ENCODE assay signal across 18 mouse cellular contexts in genomic region chr13:15742777-15743176, GRCm38 (mm10).
DNase-seq lines count a peak whose midpoint lies in the region; ATAC-seq and TF ChIP-seq lines count a peak whose summit lies in the region.
"Had no signal": no experiment of that assay in that cellular context is flagged by ENCODE, and none has a peak within 500 bp of the region (broad histone marks: within the 10 kb centered on the region; RNA-seq: fewer than 3 reads in every experiment).

No protein-coding gene starts in this region.

- no peaks in the 10 kb centered on the region for H3K27me3 ChIP-seq in heart, embryonic 11.5 days (ENCODE audit: control insufficient read depth, insufficient read depth, low read length)
- H3K27me3 ChIP-seq in lung, embryonic 16.5 days (ENCODE audit: control insufficient read depth, insufficient read depth, low read depth, low read length) = no peaks in the 10 kb centered on the region
- no peaks in the 10 kb centered on the region for H3K27me3 ChIP-seq in embryonic facial prominence, embryonic 14.5 days (replicated peaks; ENCODE audit: control insufficient read depth, insufficient read depth, low read length)
- no peaks in the 10 kb centered on the region for H3K27me3 ChIP-seq in limb, embryonic 14.5 days (ENCODE audit: control insufficient read depth, insufficient read depth, low read length)
- H3K27me3 ChIP-seq: hindbrain, embryonic 15.5 days; lung, embryonic 15.5 days; megakaryocyte, embryonic 14.5 days; neural tube, embryonic 13.5 days had no signal

- H3K27ac ChIP-seq in heart, embryonic 11.5 days (ENCODE audit: low read depth, low read length) = no peak overlapping the region
- H3K27ac ChIP-seq in lung, embryonic 16.5 days (ENCODE audit: low read length) = peak overlapping the region; percentile 61
- peak overlapping the region; percentile 56 for H3K27ac ChIP-seq in embryonic facial prominence, embryonic 14.5 days (replicated peaks; ENCODE audit: low read depth, low read length)
- peak overlapping the region; percentile 67 for H3K27ac ChIP-seq in limb, embryonic 14.5 days (replicated peaks; ENCODE audit: low read depth, low read length)
- H3K27ac ChIP-seq: hindbrain, embryonic 15.5 days; layer of hippocampus, adult 2 months; neural tube, embryonic 13.5 days had no signal

- WGBS in heart, embryonic 11.5 days (ENCODE audit: insufficient replicate concordance) = 48% methylated on average over 4 of the region's 4 CpGs
- 42% methylated on average over 4 of the region's 4 CpGs for WGBS in lung, embryonic 16.5 days
- 22% methylated on average over 4 of the region's 4 CpGs for WGBS in embryonic facial prominence, embryonic 14.5 days
- WGBS in limb, embryonic 14.5 days = 32% methylated on average over 4 of the region's 4 CpGs

- H3K4me3 ChIP-seq in heart, embryonic 11.5 days (ENCODE audit: low read depth, low read length) = no peak overlapping the region
- H3K4me3 ChIP-seq in lung, embryonic 16.5 days (ENCODE audit: low read length) = no peak overlapping the region
- H3K4me3 ChIP-seq in embryonic facial prominence, embryonic 14.5 days (ENCODE audit: low read depth, low read length) = no peak overlapping the region
- no peak overlapping the region for H3K4me3 ChIP-seq in limb, embryonic 14.5 days (replicated peaks; ENCODE audit: low read length)
- H3K4me3 ChIP-seq: hindbrain, embryonic 15.5 days; layer of hippocampus, adult 2 months; lung, embryonic 15.5 days; megakaryocyte, embryonic 14.5 days; neural tube, embryonic 13.5 days had no signal

- no peaks in the 10 kb centered on the region for H3K4me1 ChIP-seq in heart, embryonic 11.5 days (ENCODE audit: control insufficient read depth, insufficient read depth, low read length)
- peaks cover 12% of the 10 kb centered on the region; the same call in 1 of the 2 replicates for H3K4me1 ChIP-seq in lung, embryonic 16.5 days (replicated peaks; ENCODE audit: control insufficient read depth, insufficient read depth, low read length)
- H3K4me1 ChIP-seq in embryonic facial prominence, embryonic 14.5 days (ENCODE audit: control insufficient read depth, insufficient read depth, low read length) = peaks cover 7% of the 10 kb centered on the region
- peaks cover 18% of the 10 kb centered on the region for H3K4me1 ChIP-seq in limb, embryonic 14.5 days (ENCODE audit: control insufficient read depth, insufficient read depth, low read length)
- H3K4me1 ChIP-seq: megakaryocyte, embryonic 14.5 days; neural tube, embryonic 13.5 days had no signal

- no peak for ATAC-seq in heart, embryonic 11.5 days (replicated peaks; ENCODE audit: insufficient number of reproducible peaks, low FRiP score, low TSS enrichment)
- ATAC-seq in lung, embryonic 16.5 days (ENCODE audit: low read depth) = 0 out of 2 replicates have a peak, but pooled peaks have one; percentile 34
- no peak for ATAC-seq in embryonic facial prominence, embryonic 14.5 days (ENCODE audit: low read depth)
- no peak for ATAC-seq in limb, embryonic 14.5 days (ENCODE audit: low FRiP score, low read depth)

- no peak overlapping the region for H3K4me2 ChIP-seq in heart, embryonic 11.5 days
- H3K4me2 ChIP-seq in lung, embryonic 16.5 days (ENCODE audit: low read depth, low read length) = no peak overlapping the region
- H3K4me2 ChIP-seq in embryonic facial prominence, embryonic 14.5 days (ENCODE audit: low read depth, low read length) = no peak overlapping the region
- H3K4me2 ChIP-seq in limb, embryonic 14.5 days (replicated peaks; ENCODE audit: low read depth, low read length, severe bottlenecking) = no peak overlapping the region
- H3K4me2 ChIP-seq: hindbrain, embryonic 15.5 days; lung, embryonic 15.5 days; neural tube, embryonic 13.5 days had no signal

- H3K9me3 ChIP-seq in heart, embryonic 11.5 days (replicated peaks; ENCODE audit: control insufficient read depth, low read length) = no peaks in the 10 kb centered on the region; the same call in 1 of the 2 replicates
- H3K9me3 ChIP-seq in lung, embryonic 16.5 days (ENCODE audit: control insufficient read depth, low read length) = no peaks in the 10 kb centered on the region
- H3K9me3 ChIP-seq in embryonic facial prominence, embryonic 14.5 days (ENCODE audit: control insufficient read depth, low read length) = peaks cover 7% of the 10 kb centered on the region; the same call in 1 of the 2 replicates
- peaks cover 6% of the 10 kb centered on the region for H3K9me3 ChIP-seq in limb, embryonic 14.5 days (ENCODE audit: control insufficient read depth, low read length)
- H3K9me3 ChIP-seq: G1E; hindbrain, embryonic 15.5 days; lung, embryonic 15.5 days; neural tube, embryonic 13.5 days had no signal

- no peak overlapping the region for H3K9ac ChIP-seq in heart, embryonic 11.5 days (ENCODE audit: low read depth, low read length)
- H3K9ac ChIP-seq in lung, embryonic 16.5 days (ENCODE audit: low read length) = no peak overlapping the region
- no peak overlapping the region for H3K9ac ChIP-seq in embryonic facial prominence, embryonic 14.5 days (ENCODE audit: low read depth, low read length)
- no peak overlapping the region for H3K9ac ChIP-seq in limb, embryonic 14.5 days (ENCODE audit: low read depth, low read length, severe bottlenecking)
- H3K9ac ChIP-seq: hindbrain, embryonic 15.5 days; lung, embryonic 15.5 days; neural tube, embryonic 13.5 days had no signal

- TF ChIP-seq POLR2A in limb, embryonic 14.5 days (IDR thresholded peaks at IDR 0.05; ENCODE audit: borderline replicate concordance, extremely low read depth, insufficient read depth, insufficient read length) = no peak

- no peaks in the 10 kb centered on the region for H3K36me3 ChIP-seq in heart, embryonic 11.5 days (ENCODE audit: control insufficient read depth, insufficient read depth, low read length)
- H3K36me3 ChIP-seq in lung, embryonic 16.5 days (ENCODE audit: control insufficient read depth, insufficient read depth, low read length) = no peaks in the 10 kb centered on the region
- H3K36me3 ChIP-seq in embryonic facial prominence, embryonic 14.5 days (ENCODE audit: control insufficient read depth, insufficient read depth, low read length) = no peaks in the 10 kb centered on the region
- H3K36me3 ChIP-seq in limb, embryonic 14.5 days (ENCODE audit: control insufficient read depth, insufficient read depth, low read length) = no peaks in the 10 kb centered on the region
- H3K36me3 ChIP-seq: G1E; hindbrain, embryonic 15.5 days; lung, embryonic 15.5 days; neural tube, embryonic 13.5 days had no signal

- peak; percentile 10 for DNase-seq in heart, adult 8-10 months (ENCODE audit: low spot score)
- no peak for DNase-seq in lung, adult 18-20 months
- DNase-seq in embryonic facial prominence, embryonic 14.5 days (ENCODE audit: low spot score) = peak; percentile 83
- peak; percentile 36 for DNase-seq in limb, embryonic 14.5 days (ENCODE audit: low spot score)
- no peak for DNase-seq in embryo, embryonic 10.5 days (ENCODE audit: low spot score)
- DNase-seq in testis, postnatal 14 days (ENCODE audit: low spot score) = no peak
- DNase-seq: adrenal gland, postnatal 10 days; cerebellum, adult 8-10 months; kidney, adult 9 months; liver had no signal

Comparison
In these comparisons a context has a peak if more than half of its experiments do, and no peak if none do; other contexts are left out.
1. DNase-seq: peak in heart, adult 8-10 months (single experiment), embryonic facial prominence, embryonic 14.5 days (single experiment) and limb, embryonic 14.5 days (single experiment); none in lung, adult 18-20 months (0 of 2), embryo, embryonic 10.5 days (single experiment) and testis, postnatal 14 days (single experiment).